Mouse (Mus musculus) urinary bladder, postnatal 25 days (tissue): Measurements from ENCODE around the gene Nipsnap2.
"Not testable (repeated sequence)": the region's sequence is repeated elsewhere in the genome, so short reads cannot be mapped to it uniquely, and the experiment has no call there.

Experiments used
- DNase-seq: peaks from one replicate; pipeline ENCODE4 v3.0.0; 2022; ENCODE audit warnings: low spot score

Gene Nipsnap2

GRCm38 (mm10) chr5:129761865-129762540, 37.1 kb downstream of the Nipsnap2 start:
- DNase-seq, result no peak

- DNase-seq, result no peak
These were observed 45.8 kb downstream of the Nipsnap2 start for GRCm38 (mm10) chr5:129770443-129771355.

DNA sequence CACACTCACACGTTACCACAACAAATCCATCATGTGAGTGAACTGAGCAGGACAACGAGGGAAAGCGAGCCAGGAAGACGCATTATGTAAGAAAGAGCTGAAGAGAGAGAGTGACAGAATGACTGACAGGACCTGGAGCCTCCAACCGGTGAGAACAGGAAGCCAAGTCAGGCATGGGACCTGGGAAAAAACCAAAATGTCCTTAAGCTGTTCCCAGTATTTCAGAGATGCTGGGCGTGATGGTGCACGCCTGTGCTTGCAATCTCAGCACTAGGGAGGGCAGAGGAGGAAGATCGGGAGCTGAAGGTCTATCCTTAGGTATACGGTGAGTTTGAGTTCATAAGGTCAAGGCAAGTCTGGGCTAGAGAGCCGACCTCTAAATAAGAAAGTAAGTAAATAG, 47.6 kb downstream of the Nipsnap2 start:
- no peak for DNase-seq

DNA sequence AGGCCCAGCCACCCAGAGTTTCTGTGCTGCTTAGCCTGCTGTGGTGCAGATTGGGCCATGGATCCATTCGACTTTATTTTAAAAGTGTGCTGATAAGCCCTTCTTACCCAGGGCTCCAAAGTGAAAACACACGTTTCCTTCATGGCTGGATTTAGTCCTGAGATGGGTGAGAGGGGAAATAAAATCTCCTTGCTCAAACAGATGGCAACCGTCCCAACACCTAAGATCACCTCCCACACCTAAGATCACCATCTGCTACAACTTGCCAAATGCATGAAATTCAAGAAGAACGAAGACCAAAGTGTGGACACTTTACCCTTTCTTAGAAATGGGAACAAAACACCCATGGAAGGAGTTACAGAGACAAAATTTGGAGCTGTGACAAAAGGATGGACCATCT, 48.5 kb downstream of the Nipsnap2 start:
- DNase-seq, result not testable (repeated sequence)

- no peak for DNase-seq
These were observed 49.8 kb downstream of the Nipsnap2 start for GRCm38 (mm10) chr5:129774661-129775060.

DNA sequence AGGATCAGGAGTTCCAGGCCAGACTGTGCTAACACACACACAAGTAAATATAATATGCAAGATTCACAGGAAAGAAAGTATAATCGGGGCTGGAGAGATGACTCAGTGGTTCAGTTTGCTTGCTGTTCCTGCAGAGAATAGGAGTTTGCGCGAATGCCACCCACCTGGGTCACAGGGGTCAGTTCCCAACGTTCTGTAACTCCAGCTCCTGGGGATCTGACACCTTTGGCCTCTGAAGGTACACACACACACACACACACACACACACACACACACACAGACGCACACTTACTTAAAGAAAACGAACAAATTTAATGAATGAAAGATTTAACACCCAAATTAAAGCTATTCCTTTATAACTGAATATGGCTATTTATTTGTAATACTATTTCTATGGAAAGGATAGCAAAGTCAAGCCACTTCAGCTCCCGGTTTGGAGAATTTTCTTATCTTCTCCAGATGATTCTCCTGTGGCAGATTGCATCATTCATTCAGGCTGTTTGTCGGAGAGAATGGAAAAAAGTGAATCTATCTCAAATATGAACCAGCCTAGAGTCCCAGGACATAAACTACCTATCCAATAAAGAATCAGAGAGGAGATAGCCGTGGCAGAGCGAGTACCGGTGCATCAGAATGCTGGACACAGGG, 53.6 kb downstream of the Nipsnap2 start:
- DNase-seq, result no peak

- DNase-seq, result peak; percentile 72
These were observed 54.3 kb downstream of the Nipsnap2 start for GRCm38 (mm10) chr5:129778996-129779716.

DNA sequence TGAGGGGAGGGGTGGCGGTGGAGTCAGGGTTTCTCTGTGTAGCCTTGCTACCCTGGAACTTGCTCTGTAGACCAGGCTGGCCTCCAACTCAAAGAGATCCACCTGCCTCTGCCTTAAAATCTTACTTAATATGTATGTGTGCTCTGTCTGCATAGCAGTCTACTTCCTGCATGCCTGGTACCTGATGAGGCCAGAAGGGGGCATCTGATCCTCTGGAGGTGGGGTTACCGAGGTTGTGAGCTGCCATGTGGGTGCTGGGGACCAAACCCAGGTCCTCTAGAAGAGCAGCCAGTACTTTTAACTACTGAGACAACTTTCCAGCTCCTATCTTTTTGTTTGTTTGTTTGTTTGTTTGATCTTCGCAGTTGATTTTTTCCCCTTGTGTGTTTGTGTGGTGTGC, 55.3 kb downstream of the Nipsnap2 start:
- DNase-seq, result no peak

- no peak for DNase-seq
These were observed 57.3 kb downstream of the Nipsnap2 start for GRCm38 (mm10) chr5:129782211-129782610.

DNA sequence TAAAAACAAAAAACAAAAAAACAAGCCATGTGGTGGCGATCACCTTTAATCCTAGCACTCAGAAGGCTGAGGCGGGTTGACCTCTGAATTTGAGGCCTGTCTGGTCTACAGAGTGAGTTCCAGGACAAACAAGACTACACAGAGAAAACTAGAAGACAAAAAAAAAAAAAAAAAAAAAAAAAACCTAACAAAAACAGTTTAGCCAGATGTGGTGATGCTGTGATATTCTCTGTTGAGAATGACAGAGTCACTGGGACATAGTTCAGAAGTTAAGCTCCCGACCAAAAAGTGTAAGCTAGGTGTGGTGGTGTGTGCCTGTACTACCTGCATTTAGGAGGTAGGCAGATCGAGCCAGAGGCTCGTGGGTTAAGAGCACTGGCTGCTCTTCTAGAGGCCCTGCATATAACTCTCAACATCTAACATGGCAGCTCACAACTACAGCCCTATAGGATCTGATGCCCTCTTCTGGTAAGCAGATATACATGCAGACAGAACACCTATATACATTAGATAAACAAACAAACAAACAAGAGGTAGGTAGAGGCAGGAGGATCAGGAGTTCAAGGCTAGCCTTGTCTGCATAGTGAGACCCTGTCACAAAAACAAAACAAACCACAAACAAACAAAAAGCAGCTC, 60.5 kb downstream of the Nipsnap2 start:
- no peak for DNase-seq

GRCm38 (mm10) chr5:129786161-129786560, 61.3 kb downstream of the Nipsnap2 start:
- no peak for DNase-seq

- peak; percentile 89 for DNase-seq
These were observed 62.2 kb downstream of the Nipsnap2 start, which contains the start of gene Psph for GRCm38 (mm10) chr5:129786818-129787790. Psph (minus strand) TSS chr5:129787449.

GRCm38 (mm10) chr5:129787818-129788593, 63.1 kb downstream of the Nipsnap2 start:
- no peak for DNase-seq

GRCm38 (mm10) chr5:129790591-129790990, 65.7 kb downstream of the Nipsnap2 start:
- not testable (repeated sequence) for DNase-seq
